Mouse (Mus musculus) heart, postnatal 0 days (tissue): ENCODE measurements around the gene Olfr718-ps1.

ENCODE experiments used
- CTCF ChIP-seq: IDR thresholded peaks from 2 replicates; pipeline ENCODE4 v1.5.1; 2016; ENCODE audit warnings: antibody characterized with exemption, control low read depth, low read depth
- EP300 ChIP-seq: IDR thresholded peaks from 2 replicates; pipeline ENCODE4 v1.6.1; 2016; ENCODE audit warnings: antibody characterized with exemption, low read depth

DNA sequence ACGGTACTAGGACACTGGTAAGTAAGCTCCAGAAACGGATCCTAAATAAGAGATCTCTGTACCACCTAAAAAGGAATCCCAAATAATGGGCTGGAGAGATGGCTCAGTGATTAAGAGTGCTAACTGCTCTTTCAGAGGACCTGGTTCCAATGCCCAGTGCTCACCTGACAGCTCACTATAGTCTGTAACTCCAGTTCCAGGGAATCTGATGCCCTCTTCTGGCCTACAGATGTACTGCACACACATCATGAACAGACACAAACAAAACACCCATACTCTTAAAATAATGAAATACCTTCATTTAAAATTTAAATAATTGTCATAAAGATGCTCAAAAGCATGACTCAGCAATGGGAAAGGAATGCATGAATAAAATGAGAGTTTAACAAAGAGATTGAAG is 2.2 kb upstream of the Olfr718-ps1 start:
- TF ChIP-seq CTCF (no peak), EP300 (no peak)
